Mouse (Mus musculus): ENCODE results near the gene Scgb1c1. TPM values are rescaled to one million over a fixed set of nuclear protein-coding genes. Genes with fewer than 3 reads are reported as not detected.

Gene Scgb1c1
- polyA plus RNA-seq, 1 experiment from 2014 or later, result not detected

DNA sequence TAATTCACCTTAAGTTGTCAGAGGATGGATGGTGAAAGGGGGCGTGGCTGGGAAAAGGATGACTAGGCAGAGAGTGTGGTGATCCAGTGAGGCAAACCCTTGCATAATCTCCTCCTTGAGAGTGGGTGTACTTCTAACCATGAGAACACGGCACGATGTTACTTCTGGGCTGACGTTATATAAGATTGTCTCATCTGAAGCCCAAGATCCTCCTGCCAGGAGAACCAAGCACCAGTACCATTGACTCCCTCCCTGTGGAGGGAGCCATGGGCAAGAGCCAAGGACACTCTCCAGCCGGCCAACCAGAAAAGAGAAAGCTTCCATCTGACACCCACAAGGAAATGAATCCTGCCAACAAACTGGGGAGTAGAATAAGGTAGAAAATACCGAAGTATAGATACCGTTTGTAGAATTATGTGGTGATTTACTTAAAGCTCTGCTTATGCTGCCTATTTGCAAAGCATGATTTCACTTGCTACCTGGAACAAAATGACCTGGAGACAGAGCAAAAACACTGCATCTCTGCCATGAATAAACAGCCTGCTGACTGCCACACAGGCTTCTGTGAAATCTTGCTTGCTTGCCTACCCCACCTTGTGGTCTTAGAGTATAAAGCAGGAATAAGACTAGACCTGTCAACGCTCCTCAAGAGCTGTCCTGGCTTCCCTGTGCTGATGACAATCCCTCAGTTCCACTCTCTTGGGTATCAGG is 17.0 kb upstream of the Scgb1c1 start:
- Histone ChIP-seq H3K4me1 (no peaks in the 10 kb centered on the region), H3K9me3 (replicated peaks) (no peaks in the 10 kb centered on the region), H3K9ac (no peak overlapping the region), H3K36me3 (no peaks in the 10 kb centered on the region), H3K4me3 (replicated peaks) (no peak overlapping the region), H3K4me2 (no peak overlapping the region), H3K27me3 (peaks cover 7% of the 10 kb centered on the region; the same call in 1 of the 2 replicates), H3K27ac (no peak overlapping the region)
- ATAC-seq (replicated peaks; ENCODE audit: low FRiP score), result no peak; the same call in 1 of the 2 replicates
- 30% methylated on average over 8 of the region's 8 CpGs for WGBS

DNA sequence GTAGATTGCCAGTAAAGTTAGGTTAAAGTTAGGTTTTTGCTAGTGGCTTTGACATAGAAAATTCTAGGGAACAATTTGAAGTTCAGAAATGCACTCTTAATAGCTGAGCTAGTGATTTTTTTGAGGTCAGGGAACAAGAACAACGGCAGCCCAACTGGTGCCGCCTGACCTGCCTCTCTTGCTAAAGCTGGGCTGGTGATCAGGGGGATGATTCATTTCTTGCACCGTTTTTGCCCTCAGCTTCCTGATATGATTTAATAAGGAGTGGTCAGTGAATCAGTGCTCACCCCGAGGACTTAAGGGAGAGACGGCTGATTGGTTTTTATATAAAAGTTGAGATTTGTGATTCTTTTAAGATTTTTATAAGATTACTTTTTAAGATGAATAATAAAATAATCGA is 13.9 kb upstream of the Scgb1c1 start:
- ATAC-seq (replicated peaks; ENCODE audit: low FRiP score), result no peak
- WGBS, result 62% methylated on average over 6 of the region's 6 CpGs
- no peak overlapping the region for H3K27ac ChIP-seq
- H3K4me1 ChIP-seq, result no peaks in the 10 kb centered on the region
- peaks cover 5% of the 10 kb centered on the region; the same call in 1 of the 2 replicates for H3K27me3 ChIP-seq
- no peak overlapping the region for H3K4me2 ChIP-seq
- no peaks in the 10 kb centered on the region for H3K36me3 ChIP-seq
- H3K9me3 ChIP-seq (replicated peaks), result no peaks in the 10 kb centered on the region
- H3K9ac ChIP-seq, result no peak overlapping the region
- no peak overlapping the region for H3K4me3 ChIP-seq (replicated peaks)

DNA sequence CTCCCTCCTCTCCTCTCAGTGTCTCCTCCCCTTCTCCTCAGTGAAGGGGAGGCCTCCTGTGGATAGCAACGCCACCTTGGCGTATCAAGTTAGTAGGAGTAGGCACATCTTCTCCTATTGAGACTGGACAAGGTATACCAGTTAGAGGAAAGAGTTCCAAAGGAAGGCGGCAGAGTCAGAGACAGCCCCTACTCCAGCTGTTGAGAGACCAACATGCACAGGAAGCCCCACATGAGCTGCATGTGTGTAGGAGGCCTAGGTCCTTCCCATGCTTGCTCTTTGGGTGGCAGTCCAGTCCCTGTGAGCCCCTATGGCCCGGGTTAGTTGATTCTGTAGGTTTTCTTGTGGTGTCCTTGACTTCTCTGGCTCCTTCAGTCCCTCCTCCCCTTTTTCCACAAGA is 12.0 kb upstream of the Scgb1c1 start:
- Histone ChIP-seq H3K27me3 (no peaks in the 10 kb centered on the region; the same call in 1 of the 2 replicates), H3K36me3 (no peaks in the 10 kb centered on the region), H3K4me3 (replicated peaks) (no peak overlapping the region), H3K27ac (no peak overlapping the region), H3K9me3 (replicated peaks) (no peaks in the 10 kb centered on the region), H3K9ac (no peak overlapping the region), H3K4me1 (no peaks in the 10 kb centered on the region), H3K4me2 (no peak overlapping the region)
- ATAC-seq (replicated peaks; ENCODE audit: low FRiP score), result no peak
- 86% methylated on average over 4 of the region's 4 CpGs for WGBS

- peaks cover 8% of the 10 kb centered on the region; the same call in 1 of the 2 replicates for H3K27me3 ChIP-seq
- H3K36me3 ChIP-seq, result no peaks in the 10 kb centered on the region
- no peak within 1 kb of the TSS for H3K4me2 ChIP-seq
- no peaks in the 10 kb centered on the region for H3K4me1 ChIP-seq
- H3K27ac ChIP-seq, result no peak within 1 kb of the TSS
- H3K9ac ChIP-seq, result no peak within 1 kb of the TSS
- ATAC-seq (replicated peaks; ENCODE audit: low FRiP score), result no peak; the same call in 1 of the 2 replicates
- no peaks in the 10 kb centered on the region for H3K9me3 ChIP-seq (replicated peaks)
- no peak within 1 kb of the TSS for H3K4me3 ChIP-seq (replicated peaks)
- WGBS, result 49% methylated on average over 20 of the region's 20 CpGs
Observed at GRCm38 (mm10) chr7:140834968-140835757, 10.2 kb upstream of the Scgb1c1 start, which contains the start of gene Urah. Urah (plus strand) TSS chr7:140835018.

- no peak overlapping the region for H3K9ac ChIP-seq
- H3K4me2 ChIP-seq, result no peak overlapping the region
- H3K27me3 ChIP-seq, result peaks cover 13% of the 10 kb centered on the region; the same call in 1 of the 2 replicates
- WGBS, result 80% methylated on average over 2 of the region's 2 CpGs
- no peak for ATAC-seq (replicated peaks; ENCODE audit: low FRiP score)
- no peaks in the 10 kb centered on the region for H3K36me3 ChIP-seq
- no peak overlapping the region for H3K4me3 ChIP-seq (replicated peaks)
- no peak overlapping the region for H3K27ac ChIP-seq
- no peaks in the 10 kb centered on the region for H3K9me3 ChIP-seq (replicated peaks)
- no peaks in the 10 kb centered on the region for H3K4me1 ChIP-seq
Observed at GRCm38 (mm10) chr7:140835758-140836087, 9.6 kb upstream of the Scgb1c1 start.

DNA sequence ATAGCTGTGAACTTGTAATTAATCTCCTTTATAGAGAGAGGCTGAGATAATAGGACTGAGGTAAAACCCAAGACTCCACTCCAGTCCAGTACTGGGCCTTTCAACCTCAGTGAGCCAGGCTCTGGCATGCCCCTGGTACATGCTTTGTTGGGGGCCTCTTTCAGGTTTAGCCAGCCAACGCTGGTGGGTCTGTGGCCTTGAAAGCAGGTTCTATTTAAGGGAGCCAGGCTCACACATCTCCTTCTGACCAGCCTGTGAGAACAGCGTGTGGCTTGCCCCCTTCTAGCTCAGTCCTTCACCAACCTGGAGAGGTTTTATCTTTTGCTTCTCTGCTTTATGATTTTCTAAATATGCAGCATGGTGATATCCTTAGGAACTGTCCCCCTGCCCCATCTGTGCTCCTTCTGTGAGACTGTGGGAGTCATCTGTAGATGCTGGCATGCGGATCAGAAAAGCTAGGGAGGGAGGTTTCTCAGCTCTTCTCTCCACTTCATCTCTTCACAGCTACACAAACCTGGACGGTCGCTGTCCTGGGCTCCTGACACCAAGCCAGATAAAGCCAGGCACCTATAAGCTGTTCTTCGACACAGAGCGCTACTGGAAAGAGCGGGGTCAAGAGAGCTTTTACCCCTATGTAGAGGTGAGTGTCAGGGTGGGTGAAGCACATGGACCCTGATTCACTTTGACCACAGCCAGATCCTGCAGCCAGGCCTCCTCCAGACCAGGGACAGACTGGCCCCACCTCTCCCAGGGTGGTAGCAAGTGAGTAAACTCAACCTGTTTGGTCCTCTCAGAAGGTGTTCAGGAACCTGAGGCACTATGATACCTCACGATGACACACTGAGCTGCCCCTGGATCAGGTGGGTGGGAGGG is 8.9 kb upstream of the Scgb1c1 start:
- WGBS, result 83% methylated on average over 9 of the region's 9 CpGs
- peaks cover 20% of the 10 kb centered on the region for H3K27me3 ChIP-seq
- H3K4me2 ChIP-seq, result no peak overlapping the region
- no peaks in the 10 kb centered on the region for H3K36me3 ChIP-seq
- H3K4me3 ChIP-seq (replicated peaks), result no peak overlapping the region
- no peaks in the 10 kb centered on the region for H3K4me1 ChIP-seq
- H3K9me3 ChIP-seq (replicated peaks), result no peaks in the 10 kb centered on the region
- ATAC-seq (replicated peaks; ENCODE audit: low FRiP score), result no peak
- no peak overlapping the region for H3K27ac ChIP-seq
- H3K9ac ChIP-seq, result no peak overlapping the region

- Histone ChIP-seq H3K4me2 (no peak overlapping the region), H3K27me3 (peaks cover 45% of the 10 kb centered on the region), H3K27ac (no peak overlapping the region), H3K9ac (no peak overlapping the region), H3K9me3 (replicated peaks) (no peaks in the 10 kb centered on the region), H3K4me3 (replicated peaks) (no peak overlapping the region), H3K36me3 (no peaks in the 10 kb centered on the region), H3K4me1 (no peaks in the 10 kb centered on the region)
- no peak for ATAC-seq (replicated peaks; ENCODE audit: low FRiP score)
- 53% methylated on average over 5 of the region's 5 CpGs for WGBS
Observed at GRCm38 (mm10) chr7:140839556-140839955, 5.8 kb upstream of the Scgb1c1 start.

DNA sequence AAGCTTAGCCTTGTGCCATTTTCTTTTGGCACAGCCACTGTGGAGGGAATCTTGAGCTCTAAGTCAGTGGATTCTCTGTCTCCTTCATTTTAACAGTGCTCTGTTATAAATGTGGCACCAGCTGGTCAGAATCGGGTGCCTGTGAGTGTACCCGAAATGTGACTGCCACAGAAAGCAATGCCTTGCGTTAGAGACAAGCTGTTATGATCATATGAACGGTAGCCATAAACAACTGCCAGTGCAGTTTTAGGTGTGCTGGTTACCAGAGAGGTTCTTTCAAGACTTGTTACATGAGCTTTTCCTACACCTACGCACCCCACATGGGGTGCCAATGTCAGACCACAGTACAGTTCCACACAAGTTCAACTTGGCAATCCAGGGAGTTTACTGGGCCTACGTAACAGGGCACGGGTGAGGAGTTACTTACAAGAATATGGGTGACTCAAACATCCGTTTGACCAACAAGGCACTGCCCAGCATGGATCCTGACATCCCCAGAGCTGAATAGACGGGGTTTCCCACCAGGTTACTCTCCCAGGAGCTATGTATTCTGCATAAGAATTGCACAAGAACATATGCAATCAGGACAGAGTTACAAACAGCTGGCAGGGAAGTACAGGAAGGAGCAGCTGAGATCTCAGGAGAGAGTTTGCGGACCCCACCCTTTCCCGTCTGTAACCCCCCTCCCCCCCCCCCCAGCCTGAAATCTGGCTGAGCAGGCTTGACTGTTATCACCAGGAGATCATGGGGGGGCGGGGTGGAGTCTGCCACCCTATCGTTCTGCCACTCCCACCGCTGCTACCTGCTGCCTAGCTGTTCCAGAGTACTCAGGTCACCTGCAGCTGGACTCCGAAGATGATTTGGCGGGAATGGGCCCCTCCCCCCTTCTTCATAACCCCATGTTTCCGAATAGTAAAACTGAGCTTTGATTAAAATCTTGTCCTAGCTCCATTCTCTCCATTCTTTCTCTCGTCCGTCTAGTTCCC is 4.3 kb upstream of the Scgb1c1 start:
- H3K9me3 ChIP-seq (replicated peaks), result no peaks in the 10 kb centered on the region
- H3K27me3 ChIP-seq, result peaks cover 45% of the 10 kb centered on the region
- H3K4me1 ChIP-seq, result peaks cover 3% of the 10 kb centered on the region; the same call in 1 of the 2 replicates
- H3K27ac ChIP-seq, result no peak overlapping the region
- 36% methylated on average over 19 of the region's 19 CpGs for WGBS
- H3K4me2 ChIP-seq, result no peak overlapping the region
- no peak overlapping the region for H3K4me3 ChIP-seq (replicated peaks)
- H3K9ac ChIP-seq, result no peak overlapping the region
- no peaks in the 10 kb centered on the region for H3K36me3 ChIP-seq
- ATAC-seq (replicated peaks; ENCODE audit: low FRiP score), result no peak

DNA sequence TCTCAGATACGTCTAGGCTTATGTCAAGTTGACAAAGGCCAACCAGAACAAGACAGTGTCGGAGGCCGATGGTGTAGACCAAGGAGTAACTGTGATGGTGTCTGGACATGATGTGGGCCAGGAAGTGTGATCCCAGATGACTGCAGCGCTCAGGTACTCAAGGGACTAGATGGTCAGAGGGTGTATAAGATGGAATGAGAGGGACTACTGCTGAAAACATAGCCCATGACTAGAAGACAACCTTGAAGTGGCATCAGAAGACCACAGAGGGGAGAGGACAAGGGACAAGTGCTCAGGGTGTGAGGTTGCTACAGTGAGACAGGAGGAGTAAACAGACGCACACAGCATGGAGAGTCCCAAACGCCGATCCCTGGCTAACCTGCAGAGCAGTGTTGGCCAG is 1.5 kb upstream of the Scgb1c1 start:
- Histone ChIP-seq H3K4me2 (no peak overlapping the region), H3K9me3 (replicated peaks) (no peaks in the 10 kb centered on the region), H3K4me3 (replicated peaks) (no peak overlapping the region), H3K9ac (no peak overlapping the region), H3K27ac (no peak overlapping the region), H3K4me1 (peaks cover 3% of the 10 kb centered on the region; the same call in 1 of the 2 replicates), H3K27me3 (peaks cover 45% of the 10 kb centered on the region), H3K36me3 (no peaks in the 10 kb centered on the region)
- WGBS, result 78% methylated on average over 7 of the region's 7 CpGs
- no peak for ATAC-seq (replicated peaks; ENCODE audit: low FRiP score)

- Histone ChIP-seq H3K27ac (no peak overlapping the region), H3K9ac (no peak overlapping the region), H3K4me2 (no peak overlapping the region), H3K4me1 (peaks cover 3% of the 10 kb centered on the region; the same call in 1 of the 2 replicates), H3K9me3 (replicated peaks) (no peaks in the 10 kb centered on the region), H3K36me3 (no peaks in the 10 kb centered on the region), H3K4me3 (replicated peaks) (no peak overlapping the region), H3K27me3 (peaks cover 33% of the 10 kb centered on the region)
- no peak for ATAC-seq (replicated peaks; ENCODE audit: low FRiP score)
- 62% methylated on average over 4 of the region's 4 CpGs for WGBS
Observed at GRCm38 (mm10) chr7:140845683-140846082, 336 bp downstream of the Scgb1c1 start.

- no peaks in the 10 kb centered on the region for H3K9me3 ChIP-seq (replicated peaks)
- H3K4me3 ChIP-seq (replicated peaks), result no peak overlapping the region
- 86% methylated on average over 10 of the region's 10 CpGs for WGBS
- peaks cover 4% of the 10 kb centered on the region for H3K36me3 ChIP-seq
- H3K4me2 ChIP-seq, result no peak overlapping the region
- H3K4me1 ChIP-seq, result peaks cover 3% of the 10 kb centered on the region; the same call in 1 of the 2 replicates
- H3K9ac ChIP-seq, result no peak overlapping the region
- H3K27me3 ChIP-seq, result peaks cover 23% of the 10 kb centered on the region
- ATAC-seq (replicated peaks; ENCODE audit: low FRiP score), result no peak
- no peak overlapping the region for H3K27ac ChIP-seq
Observed at GRCm38 (mm10) chr7:140846676-140847075, 1.3 kb downstream of the Scgb1c1 start.
